Mouse (Mus musculus): ENCODE data around the gene Rhag. TPM values are rescaled to one million over a fixed set of nuclear protein-coding genes. Genes with fewer than 3 reads are reported as not detected.

Rhag gene
- total and polyA plus RNA-seq, 3 experiments = 0.08 to 0.55 (median 0.21) TPM

DNA sequence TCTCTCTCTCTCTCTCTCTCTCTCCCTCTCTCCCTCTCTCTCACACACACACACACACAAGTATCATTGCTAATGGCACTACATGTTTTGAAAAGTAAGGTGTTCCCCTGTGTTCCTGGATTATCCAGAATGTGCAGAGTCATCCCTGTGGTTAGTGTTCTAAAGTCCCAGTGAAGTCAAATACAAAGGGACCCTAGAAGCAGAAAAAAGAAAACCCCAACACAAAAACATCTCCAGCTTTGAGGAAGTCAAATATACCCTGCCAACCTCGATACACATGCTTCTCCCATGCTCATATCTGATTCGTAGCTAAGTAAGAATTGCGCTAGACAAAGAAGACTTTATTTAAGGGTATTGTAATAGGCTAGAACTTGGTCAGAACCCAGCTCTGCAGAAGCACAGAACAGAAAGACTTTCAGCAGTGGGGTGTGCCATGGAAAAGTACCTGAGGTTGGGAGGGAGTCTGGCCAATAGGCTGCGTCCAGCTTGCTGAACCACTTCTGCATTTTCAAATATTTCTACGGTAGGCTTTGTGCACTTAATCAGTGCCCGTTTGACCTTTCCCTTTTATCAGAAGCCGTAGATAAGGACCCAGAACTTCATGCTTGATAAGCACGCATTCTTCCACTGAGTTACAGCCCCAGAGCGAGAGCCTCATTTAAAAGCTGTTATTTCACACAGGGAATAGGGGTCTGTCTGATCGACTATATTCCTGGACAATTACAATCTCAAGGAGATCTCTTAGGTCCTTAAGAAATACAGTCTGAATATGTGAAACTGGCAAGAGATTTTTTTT is 58.2 kb downstream of the Rhag start:
- Histone ChIP-seq H3K9ac (ENCODE audit: low read depth, low read length) (no peak overlapping the region), H3K79me2 (replicated peaks; ENCODE audit: control insufficient read depth, insufficient read depth, low read length) (no peaks in the 10 kb centered on the region), H3K36me3 (ENCODE audit: control insufficient read depth, insufficient read depth, low read length) (no peaks in the 10 kb centered on the region), H3K4me1 (ENCODE audit: control insufficient read depth, insufficient read depth, low read length) (no peaks in the 10 kb centered on the region; the same call in 1 of the 2 replicates), H3K27ac (no peak overlapping the region), H3K27me3 (ENCODE audit: control insufficient read depth, insufficient read depth, low read length) (no peaks in the 10 kb centered on the region), H3K4me3 (no peak overlapping the region)
- intact Hi-C loops (cut with DNase I) = no loop called here
- DNase-seq = no peak
- WGBS = 14% methylated on average over 10 of the region's 10 CpGs
- TF ChIP-seq CTCF (IDR thresholded peaks at IDR 0.05) = no peak
- no peak for TF ChIP-seq POLR2A (IDR thresholded peaks at IDR 0.05; ENCODE audit: insufficient read depth, low read depth, low read length)
- no peak for TF ChIP-seq EP300 (IDR thresholded peaks at IDR 0.05; ENCODE audit: insufficient read depth, low read depth, low read length)

DNA sequence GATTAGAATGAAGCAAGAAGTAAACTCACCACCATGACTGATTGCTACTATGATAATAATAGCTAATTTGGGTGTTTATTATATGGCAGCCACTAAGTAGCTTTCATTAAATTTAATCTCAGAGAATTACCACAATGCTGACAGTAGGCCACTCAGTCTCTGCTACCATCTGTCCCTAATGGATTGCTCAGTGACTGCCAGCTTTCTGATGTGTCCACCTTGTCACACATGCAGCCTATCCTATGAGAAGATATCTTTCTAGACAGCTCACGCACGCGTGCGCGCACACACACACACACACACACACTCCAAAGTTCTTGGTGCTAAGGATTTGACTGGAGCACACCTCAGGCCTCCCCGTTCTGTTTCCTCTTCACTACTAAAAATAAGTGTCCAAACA is 61.7 kb downstream of the Rhag start:
- Histone ChIP-seq H3K36me3 (ENCODE audit: control insufficient read depth, insufficient read depth, low read length) (no peaks in the 10 kb centered on the region), H3K79me2 (replicated peaks; ENCODE audit: control insufficient read depth, insufficient read depth, low read length) (no peaks in the 10 kb centered on the region), H3K27ac (no peak overlapping the region), H3K27me3 (ENCODE audit: control insufficient read depth, insufficient read depth, low read length) (no peaks in the 10 kb centered on the region), H3K9ac (ENCODE audit: low read depth, low read length) (no peak overlapping the region), H3K4me1 (ENCODE audit: control insufficient read depth, insufficient read depth, low read length) (no peaks in the 10 kb centered on the region; the same call in none of the 2 replicates), H3K4me3 (no peak overlapping the region)
- TF ChIP-seq EP300 (IDR thresholded peaks at IDR 0.05; ENCODE audit: insufficient read depth, low read depth, low read length) = no peak
- no peak for TF ChIP-seq CTCF (IDR thresholded peaks at IDR 0.05)
- no peak for TF ChIP-seq POLR2A (IDR thresholded peaks at IDR 0.05; ENCODE audit: insufficient read depth, low read depth, low read length)
- no peak for DNase-seq
- intact Hi-C loops (cut with DNase I) = no loop called here
- 95% methylated on average over 6 of the region's 6 CpGs for WGBS

DNA sequence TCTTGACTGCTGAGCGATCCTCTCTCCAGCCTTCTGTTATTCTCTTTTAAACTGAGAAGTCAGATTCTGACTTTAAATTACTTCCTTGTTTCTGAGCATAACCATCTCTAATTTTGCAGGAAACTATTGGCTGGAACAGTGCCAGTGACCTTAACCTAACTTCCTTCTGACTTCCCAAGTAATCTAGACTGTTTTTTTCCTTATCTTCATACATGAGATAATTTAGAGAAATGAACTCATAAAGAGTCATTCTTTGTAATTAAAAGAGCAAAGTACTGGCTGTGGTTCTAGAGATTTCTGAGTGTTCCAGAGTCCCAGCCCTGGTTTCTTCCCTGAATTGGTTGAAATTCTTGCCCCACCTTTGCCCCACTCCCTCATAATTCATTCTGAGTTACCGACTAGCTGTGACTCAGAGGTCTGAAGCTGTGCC is 62.7 kb downstream of the Rhag start:
- no peak overlapping the region for H3K9ac ChIP-seq (ENCODE audit: low read depth, low read length)
- no peak overlapping the region for H3K4me3 ChIP-seq
- H3K79me2 ChIP-seq (replicated peaks; ENCODE audit: control insufficient read depth, insufficient read depth, low read length) = no peaks in the 10 kb centered on the region
- no peak overlapping the region for H3K27ac ChIP-seq
- DNase-seq = no peak
- no peaks in the 10 kb centered on the region for H3K27me3 ChIP-seq (ENCODE audit: control insufficient read depth, insufficient read depth, low read length)
- H3K36me3 ChIP-seq (ENCODE audit: control insufficient read depth, insufficient read depth, low read length) = no peaks in the 10 kb centered on the region
- WGBS = 19% methylated on average over 2 of the region's 2 CpGs
- intact Hi-C loops (cut with DNase I) = no loop called here
- no peaks in the 10 kb centered on the region; the same call in none of the 2 replicates for H3K4me1 ChIP-seq (ENCODE audit: control insufficient read depth, insufficient read depth, low read length)
- no peak for TF ChIP-seq CTCF (IDR thresholded peaks at IDR 0.05)
- no peak for TF ChIP-seq EP300 (IDR thresholded peaks at IDR 0.05; ENCODE audit: insufficient read depth, low read depth, low read length)
- no peak for TF ChIP-seq POLR2A (IDR thresholded peaks at IDR 0.05; ENCODE audit: insufficient read depth, low read depth, low read length)

DNA sequence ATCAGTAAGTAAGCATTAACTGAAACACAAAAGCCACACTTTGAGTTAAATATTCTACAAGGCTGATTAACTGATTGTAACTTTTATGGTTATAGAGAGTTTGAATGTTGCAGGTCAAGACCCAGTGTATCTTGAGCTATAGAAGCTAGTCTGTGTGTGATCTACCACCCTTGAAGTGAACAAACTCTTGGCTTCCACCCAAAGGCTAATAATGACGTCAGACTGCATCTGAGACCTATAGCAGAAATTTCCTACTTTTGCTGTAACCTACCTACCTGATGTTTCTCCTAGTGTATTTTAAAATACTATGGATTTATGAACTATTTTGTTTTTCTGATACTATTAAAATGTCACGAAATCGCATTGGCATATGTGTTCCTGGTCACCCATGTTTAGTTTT is 63.8 kb downstream of the Rhag start:
- 77% methylated on average over 3 of the region's 3 CpGs for WGBS
- H3K36me3 ChIP-seq (ENCODE audit: control insufficient read depth, insufficient read depth, low read length) = no peaks in the 10 kb centered on the region
- H3K9ac ChIP-seq (ENCODE audit: low read depth, low read length) = no peak overlapping the region
- no peaks in the 10 kb centered on the region for H3K27me3 ChIP-seq (ENCODE audit: control insufficient read depth, insufficient read depth, low read length)
- no peak overlapping the region for H3K4me3 ChIP-seq
- H3K27ac ChIP-seq = no peak overlapping the region
- DNase-seq = no peak
- H3K79me2 ChIP-seq (replicated peaks; ENCODE audit: control insufficient read depth, insufficient read depth, low read length) = no peaks in the 10 kb centered on the region
- H3K4me1 ChIP-seq (ENCODE audit: control insufficient read depth, insufficient read depth, low read length) = no peaks in the 10 kb centered on the region; the same call in none of the 2 replicates
- TF ChIP-seq CTCF (IDR thresholded peaks at IDR 0.05) = no peak
- no peak for TF ChIP-seq EP300 (IDR thresholded peaks at IDR 0.05; ENCODE audit: insufficient read depth, low read depth, low read length)
- no peak for TF ChIP-seq POLR2A (IDR thresholded peaks at IDR 0.05; ENCODE audit: insufficient read depth, low read depth, low read length)
- intact Hi-C loops (cut with DNase I) = no loop called here

DNA sequence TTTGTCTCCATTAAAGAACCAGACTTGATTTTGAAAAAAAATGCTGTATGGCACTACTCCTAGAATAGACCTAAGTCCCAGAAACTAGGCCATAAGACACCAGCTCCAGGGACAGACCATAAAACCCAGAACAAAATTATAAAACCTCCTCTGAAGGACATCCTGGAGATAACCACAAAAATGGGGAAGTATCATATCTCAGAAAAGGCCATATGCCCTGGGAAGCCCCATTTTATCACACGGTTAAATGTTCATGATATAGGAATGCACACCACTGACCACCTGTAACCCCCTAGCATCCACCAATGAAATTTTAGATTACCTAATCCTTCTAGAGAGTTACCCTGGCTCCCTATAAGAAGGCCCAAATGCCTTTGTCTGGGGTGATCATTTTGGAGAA is 64.6 kb downstream of the Rhag start:
- Histone ChIP-seq H3K27ac (no peak overlapping the region), H3K27me3 (ENCODE audit: control insufficient read depth, insufficient read depth, low read length) (no peaks in the 10 kb centered on the region), H3K36me3 (ENCODE audit: control insufficient read depth, insufficient read depth, low read length) (no peaks in the 10 kb centered on the region), H3K9ac (ENCODE audit: low read depth, low read length) (no peak overlapping the region), H3K79me2 (replicated peaks; ENCODE audit: control insufficient read depth, insufficient read depth, low read length) (no peaks in the 10 kb centered on the region), H3K4me1 (ENCODE audit: control insufficient read depth, insufficient read depth, low read length) (no peaks in the 10 kb centered on the region; the same call in none of the 2 replicates), H3K4me3 (no peak overlapping the region)
- intact Hi-C loops (cut with DNase I) = no loop called here
- no peak for TF ChIP-seq CTCF (IDR thresholded peaks at IDR 0.05)
- no peak for TF ChIP-seq EP300 (IDR thresholded peaks at IDR 0.05; ENCODE audit: insufficient read depth, low read depth, low read length)
- no peak for TF ChIP-seq POLR2A (IDR thresholded peaks at IDR 0.05; ENCODE audit: insufficient read depth, low read depth, low read length)
- no peak for DNase-seq
- WGBS = 87% methylated on average over 1 of the region's 1 CpGs

DNA sequence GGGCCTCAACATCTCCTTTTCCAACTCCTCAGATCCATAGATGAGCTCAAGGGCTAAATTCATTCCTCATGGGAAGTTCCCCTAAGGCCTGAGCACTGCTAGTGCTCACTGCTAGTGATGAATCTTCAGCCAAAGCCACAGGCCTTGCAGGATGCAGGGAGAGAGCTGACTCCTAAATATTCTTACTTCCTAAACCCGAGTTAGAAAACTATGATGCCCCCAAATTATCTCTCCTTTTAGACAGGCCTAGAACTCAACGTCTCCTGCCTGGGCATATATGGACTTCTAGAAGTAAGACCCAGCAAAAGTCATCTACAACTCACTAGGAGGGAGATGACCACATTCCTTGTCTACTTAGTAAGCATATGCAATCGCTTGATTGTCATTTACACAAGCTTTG is 66.8 kb downstream of the Rhag start:
- H3K36me3 ChIP-seq (ENCODE audit: control insufficient read depth, insufficient read depth, low read length) = no peaks in the 10 kb centered on the region
- no peak overlapping the region for H3K27ac ChIP-seq
- H3K9ac ChIP-seq (ENCODE audit: low read depth, low read length) = no peak overlapping the region
- no peaks in the 10 kb centered on the region; the same call in none of the 2 replicates for H3K4me1 ChIP-seq (ENCODE audit: control insufficient read depth, insufficient read depth, low read length)
- no peak for TF ChIP-seq POLR2A (IDR thresholded peaks at IDR 0.05; ENCODE audit: insufficient read depth, low read depth, low read length)
- no peak for TF ChIP-seq EP300 (IDR thresholded peaks at IDR 0.05; ENCODE audit: insufficient read depth, low read depth, low read length)
- TF ChIP-seq CTCF (IDR thresholded peaks at IDR 0.05) = no peak
- no peak for DNase-seq
- H3K27me3 ChIP-seq (ENCODE audit: control insufficient read depth, insufficient read depth, low read length) = no peaks in the 10 kb centered on the region
- WGBS = 40% methylated on average over 3 of the region's 3 CpGs
- intact Hi-C loops (cut with DNase I) = no loop called here
- no peaks in the 10 kb centered on the region for H3K79me2 ChIP-seq (replicated peaks; ENCODE audit: control insufficient read depth, insufficient read depth, low read length)
- no peak overlapping the region for H3K4me3 ChIP-seq
